Mouse (Mus musculus) large intestine, adult 2 months (tissue): ENCODE results near the gene Olfr193. TPM values are rescaled to one million over a fixed set of nuclear protein-coding genes. Genes with fewer than 3 reads are reported as not detected.
"Not testable (repeated sequence)": the region's sequence is repeated elsewhere in the genome, so short reads cannot be mapped to it uniquely, and the experiment has no call there.

Experiments used
- DNase-seq: peaks from one replicate; pipeline ENCODE4 v3.0.0-alpha.2; 2012; ENCODE audit warnings: low read depth, low spot score
- WGBS: fragments of 180-500 bp; shearing (Covaris S2); methylation state at CpG from one replicate; pipeline ENCODE4 v1.1.7; 2018; 5-methylcytosine and 5-hydroxymethylcytosine counted together
- polyA plus RNA-seq: library from polyadenylated mRNA; depleted of rRNA; stranded (reverse); fragments of >200 nt; gene quantifications from 2 replicates; pipeline ENCODE4 v1.2.3, GENCODE M21; 2012; rRNA removed

Gene Olfr193
- not detected in 2 replicates for polyA plus RNA-seq

DNA sequence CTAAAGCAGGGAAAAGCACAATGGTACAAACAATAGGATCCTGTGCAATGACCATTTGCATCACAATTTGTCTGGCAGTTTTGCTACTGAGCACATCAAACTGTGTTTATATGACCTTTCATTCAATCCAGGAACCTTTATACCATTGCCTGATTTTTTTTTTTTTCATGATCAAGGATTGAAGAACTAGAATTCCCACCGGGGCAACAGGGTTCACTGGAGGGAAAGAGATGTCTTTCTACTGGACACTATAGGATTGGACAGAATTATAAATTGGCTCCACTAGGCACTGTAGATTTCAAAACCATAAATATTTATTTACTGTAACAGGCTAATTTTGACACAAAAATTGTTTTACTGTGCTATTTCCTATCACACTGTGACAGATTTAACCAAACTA is at the start of gene Olfr193:
TSS of gene Olfr193 (minus strand) at position 101 of the 400 bp plus-strand sequence.
- no peak for DNase-seq
- 93% methylated on average over 1 of the region's 1 CpGs for WGBS

DNA sequence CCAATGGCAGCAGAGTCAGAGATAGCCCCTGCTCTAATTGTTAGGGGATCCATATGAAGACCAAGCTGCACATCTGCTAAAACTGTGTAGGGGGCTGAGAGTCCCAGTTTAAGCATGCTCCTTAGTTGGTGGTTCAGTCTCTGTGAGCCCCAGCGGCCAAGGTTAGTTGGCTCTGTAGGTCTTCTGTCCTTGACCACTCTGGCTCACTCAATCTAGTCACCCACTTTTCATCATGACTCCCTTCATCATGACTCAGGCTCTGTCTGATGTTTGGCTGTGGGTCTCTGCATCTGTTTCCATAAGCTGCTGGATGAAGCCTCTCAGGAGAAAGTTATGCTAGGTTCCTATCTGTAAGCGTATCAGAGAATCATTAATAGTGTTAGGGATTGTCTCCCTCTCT is 40.3 kb upstream of the Olfr193 start:
- no peak for DNase-seq
- WGBS, result 86% methylated on average over 2 of the region's 2 CpGs

DNA sequence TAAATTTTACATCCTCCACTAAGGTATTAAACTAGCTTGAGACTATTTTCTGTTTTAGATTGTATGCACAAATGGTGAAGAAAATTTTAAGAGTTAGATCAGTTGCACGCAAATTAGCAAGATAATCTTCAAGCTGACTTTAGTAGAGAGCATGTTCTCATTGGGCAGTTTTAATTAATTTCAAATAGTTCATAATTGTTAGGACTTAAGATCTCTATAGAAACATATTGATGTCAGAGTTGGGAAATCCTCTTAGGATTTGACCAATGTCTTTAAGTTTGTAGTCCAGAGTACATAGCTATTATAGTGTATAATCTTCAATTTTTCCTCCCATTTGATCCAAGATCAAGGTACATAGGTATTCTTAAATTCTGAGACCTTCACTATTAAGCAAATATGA is 35.1 kb upstream of the Olfr193 start, which contains the start of gene Olfr195:
TSS of gene Olfr195 (plus strand) at position 301 of the 400 bp plus-strand sequence.
- no peak for DNase-seq
- WGBS, result 86% methylated on average over 1 of the region's 1 CpGs

DNA sequence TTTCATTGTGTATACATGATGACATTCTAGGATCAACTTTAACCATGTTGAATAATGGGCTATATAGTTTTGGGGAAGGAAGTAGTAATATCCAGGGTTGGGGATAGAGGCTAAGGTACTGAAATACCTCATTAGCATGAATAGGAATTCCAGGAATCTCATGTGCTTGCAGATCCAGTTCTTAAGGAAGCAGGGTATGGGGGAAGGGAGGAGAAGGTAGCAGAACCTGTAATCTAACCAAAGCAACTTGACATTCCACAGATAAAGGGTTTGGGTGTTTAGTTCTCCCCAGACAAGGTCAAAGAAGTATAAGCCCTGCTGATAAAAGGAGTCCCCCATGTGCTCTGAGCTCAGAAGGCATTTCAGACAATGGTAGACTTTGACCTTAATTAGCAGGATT is 29.4 kb upstream of the Olfr193 start:
- DNase-seq, result no peak

DNA sequence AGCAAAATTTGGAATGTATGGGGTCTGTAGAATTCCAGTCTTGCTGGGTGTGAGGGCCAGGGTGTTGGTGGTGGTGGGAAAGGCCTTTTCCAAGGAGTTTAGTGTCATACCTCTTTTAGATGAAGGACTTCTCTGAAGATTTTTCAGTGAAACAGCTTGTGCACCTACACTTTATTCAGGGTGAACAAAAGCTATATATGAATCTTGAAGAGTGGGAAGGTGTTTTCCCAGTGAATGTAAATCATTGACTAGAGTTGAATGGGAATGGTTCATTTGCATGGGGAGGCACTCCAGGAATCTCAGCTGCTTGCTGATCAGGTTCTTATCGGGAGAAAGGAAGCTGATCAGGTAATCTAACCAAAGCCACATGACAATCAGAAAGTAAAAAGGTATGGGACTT is 19.1 kb upstream of the Olfr193 start:
- no peak for DNase-seq

DNA sequence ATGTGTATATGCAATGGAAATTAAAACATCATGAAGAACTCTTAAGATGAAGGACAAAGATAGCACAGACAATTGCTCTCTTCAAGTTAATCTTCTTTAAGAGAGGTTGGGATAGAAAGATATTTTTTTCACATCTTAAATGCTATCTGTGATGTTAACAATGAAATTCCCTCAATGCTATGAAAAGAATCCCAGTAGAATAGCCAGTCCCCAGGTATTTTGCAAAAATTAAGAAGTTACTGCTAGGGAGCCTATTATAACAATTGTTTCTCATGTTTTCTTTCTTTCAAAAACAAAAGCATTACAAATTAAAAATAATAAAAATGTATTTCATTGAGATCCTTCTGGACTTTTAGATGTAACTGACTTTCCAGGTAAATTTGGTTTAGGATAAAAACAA is 9.3 kb upstream of the Olfr193 start, which contains the start of gene Olfr194:
TSS of gene Olfr194 (minus strand) at position 101 of the 400 bp plus-strand sequence.
- no peak for DNase-seq

More for the DNA sequence above, 19.1 kb upstream of the Olfr193 start:
- 49% methylated on average over 1 of the region's 1 CpGs for WGBS

DNA sequence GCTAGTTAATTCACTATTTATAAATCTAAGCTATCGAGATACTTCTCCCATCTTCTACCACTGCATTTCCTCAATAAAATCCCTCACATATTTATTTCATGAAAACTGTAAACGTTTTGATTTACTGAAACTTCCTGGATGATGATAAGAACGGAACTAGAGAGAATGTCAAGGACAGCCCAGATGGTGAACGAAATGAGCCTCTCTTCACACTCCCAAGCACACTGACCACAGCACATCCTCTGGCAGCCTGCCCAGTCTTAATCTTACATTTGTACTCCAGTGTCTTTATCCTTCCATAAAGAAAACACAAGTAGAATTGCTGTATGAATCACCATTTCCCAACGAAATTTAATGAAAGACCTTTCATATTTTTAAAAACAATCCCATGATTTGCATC is 3.2 kb downstream of the Olfr193 start:
- DNase-seq, result not testable (repeated sequence)
- WGBS, result 35% methylated on average over 5 of the region's 5 CpGs

DNA sequence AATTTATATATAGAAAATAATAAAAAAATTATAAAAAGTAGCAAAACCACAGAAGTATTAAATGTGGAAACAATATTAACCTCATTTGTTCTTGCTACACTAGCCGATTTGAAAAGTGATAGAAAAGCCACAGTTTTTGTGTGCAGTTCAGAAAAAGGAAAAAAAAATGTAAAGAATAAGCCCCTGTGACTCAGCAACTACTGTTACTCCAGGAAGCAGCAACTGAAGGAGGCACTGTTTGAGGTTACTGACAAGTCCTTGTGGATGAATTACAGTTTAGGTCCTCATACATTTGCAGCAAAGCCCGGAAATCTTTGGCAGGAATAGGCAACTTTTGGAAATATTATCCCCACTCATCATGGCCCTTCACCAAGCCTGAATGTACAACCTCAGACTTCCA is 6.4 kb downstream of the Olfr193 start:
- 69% methylated on average over 2 of the region's 2 CpGs for WGBS

DNA sequence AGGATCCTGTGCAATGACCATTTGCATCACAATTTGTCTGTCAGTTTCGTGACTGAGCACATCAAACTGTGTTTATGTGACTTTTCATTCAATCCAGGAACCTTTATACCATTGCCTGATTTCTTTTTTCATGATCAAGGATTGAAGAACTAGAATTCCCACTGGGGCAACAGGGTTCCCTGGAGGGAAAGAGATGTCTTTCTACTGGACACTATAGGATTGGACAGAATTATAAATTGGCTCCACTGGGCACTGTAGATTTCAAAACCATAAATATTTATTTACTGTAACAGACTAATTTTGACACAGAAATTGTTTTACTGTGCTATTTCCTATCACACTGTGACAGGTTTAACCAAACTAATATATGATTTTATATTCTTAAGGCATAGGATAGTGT is 22.0 kb downstream of the Olfr193 start, which contains the start of gene Olfr191:
TSS of gene Olfr191 (minus strand) at position 101 of the 400 bp plus-strand sequence.
- 41% methylated on average over 1 of the region's 1 CpGs for WGBS

More for the DNA sequence above, 6.4 kb downstream of the Olfr193 start:
- no peak for DNase-seq

DNA sequence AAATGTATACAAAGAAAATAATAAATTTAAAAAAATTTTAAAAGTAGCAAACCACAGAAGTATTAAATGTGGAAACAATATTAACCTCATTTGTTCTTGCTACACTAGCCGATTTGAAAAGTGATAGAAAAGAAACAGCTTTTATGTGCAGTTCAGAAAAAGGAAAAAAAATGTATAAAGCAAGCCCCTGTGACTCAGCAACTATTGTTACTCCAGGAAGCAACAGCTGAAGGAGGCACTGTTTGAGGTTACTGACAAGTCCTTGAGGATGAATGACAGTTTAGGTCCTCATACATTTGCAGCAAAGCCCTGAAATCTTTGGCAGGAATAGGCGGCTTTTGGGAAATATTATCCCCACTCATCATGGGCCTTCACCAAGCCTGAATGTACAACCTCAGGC is 30.6 kb downstream of the Olfr193 start:
- not testable (repeated sequence) for DNase-seq
- 85% methylated on average over 2 of the region's 2 CpGs for WGBS

More for the DNA sequence above, 22.0 kb downstream of the Olfr193 start, which contains the start of gene Olfr191:
- DNase-seq, result not testable (repeated sequence)

DNA sequence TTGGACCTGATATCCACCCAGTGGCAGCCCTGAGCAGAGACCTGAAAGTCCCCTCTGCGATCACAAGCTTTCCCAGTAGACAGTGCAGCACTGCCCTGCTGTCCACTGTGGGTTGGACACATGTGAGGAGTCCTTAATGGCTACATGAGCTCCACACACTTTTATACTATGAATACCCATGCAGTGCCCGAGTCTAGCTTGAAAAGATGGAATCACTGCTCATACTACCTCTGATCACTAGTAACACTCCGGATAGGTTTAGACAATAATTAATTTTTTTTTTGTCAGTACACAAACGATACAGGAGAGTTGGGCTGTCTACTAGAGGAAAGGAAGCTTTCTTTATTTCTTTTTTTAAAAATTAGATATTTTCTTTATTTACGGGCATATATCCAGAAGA is 33.8 kb downstream of the Olfr193 start, which contains the start of gene Olfr190:
TSS of gene Olfr190 (minus strand) at position 101 of the 400 bp plus-strand sequence.
- WGBS, result 83% methylated on average over 5 of the region's 5 CpGs
- DNase-seq, result no peak

DNA sequence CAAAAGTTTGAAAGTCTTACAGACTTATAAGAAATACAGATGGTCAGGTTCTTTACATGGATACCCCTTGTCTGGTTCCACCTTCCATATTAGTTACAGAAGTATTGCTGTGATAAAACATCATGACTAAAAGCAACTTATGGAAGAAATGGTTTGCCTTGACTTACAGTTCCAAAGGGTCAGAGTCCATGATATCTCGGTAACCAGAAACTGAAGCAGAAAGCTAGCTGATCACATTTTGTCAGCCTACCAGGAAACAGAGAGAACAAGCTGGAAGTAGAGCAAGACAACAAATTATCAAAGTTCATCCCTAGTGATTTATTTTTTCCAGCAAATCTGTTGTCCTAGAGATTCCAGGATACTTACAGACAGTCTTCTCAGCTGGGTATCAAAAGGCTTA is 38.2 kb downstream of the Olfr193 start:
- WGBS, result 78% methylated on average over 1 of the region's 1 CpGs
- no peak for DNase-seq

DNA sequence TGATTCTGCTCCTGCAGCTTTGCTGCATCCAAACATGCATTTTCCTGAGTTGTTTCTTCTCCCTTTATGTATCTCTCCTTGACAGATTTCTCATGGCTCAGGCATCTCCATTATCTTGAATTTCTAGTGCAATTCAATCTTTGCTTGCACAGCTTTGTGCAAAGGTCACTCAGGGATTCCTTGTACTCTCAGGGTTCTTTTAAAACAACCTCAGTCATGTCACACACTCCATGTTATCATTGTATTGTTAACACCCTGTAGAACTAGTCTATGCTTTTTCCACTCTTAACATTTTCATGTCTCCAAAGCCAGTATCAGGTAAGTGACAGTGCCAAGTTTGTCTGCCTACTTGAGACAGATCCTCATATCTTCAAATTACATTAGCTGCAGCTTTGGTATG is 39.9 kb downstream of the Olfr193 start:
- DNase-seq, result no peak

DNA sequence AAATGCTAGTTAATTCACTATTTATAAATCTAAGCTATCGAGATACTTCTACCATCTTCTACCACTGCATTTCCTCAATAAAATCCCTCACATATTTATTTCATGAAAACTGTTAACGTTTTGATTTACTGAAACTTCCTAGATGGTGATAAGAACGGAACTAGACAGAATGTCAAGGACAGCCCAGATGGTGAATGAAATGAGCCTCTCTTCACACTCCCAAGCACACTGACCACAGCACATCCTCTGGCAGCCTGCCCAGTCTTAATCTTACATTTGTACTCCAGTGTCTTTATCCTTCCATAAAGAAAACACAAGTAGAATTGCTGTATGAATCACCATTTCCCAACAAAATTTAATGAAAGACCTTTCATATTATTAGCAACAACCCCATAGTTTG is 49.3 kb downstream of the Olfr193 start:
- 44% methylated on average over 3 of the region's 3 CpGs for WGBS
- DNase-seq, result not testable (repeated sequence)

Other genes starting within 250 kb of the Olfr193 start
- not detected in 2 replicates for gene Olfr177, start 237.1 kb downstream of the Olfr193 start, polyA plus RNA-seq
- not detected in 2 replicates for gene Olfr178, start 219.8 kb downstream of the Olfr193 start, polyA plus RNA-seq
- not detected in 2 replicates for gene Olfr181, start 183.1 kb downstream of the Olfr193 start, polyA plus RNA-seq
- gene Olfr180, start 182.5 kb downstream of the Olfr193 start, polyA plus RNA-seq, result not detected in 2 replicates
- not detected in 2 replicates for gene Olfr183, start 116.5 kb downstream of the Olfr193 start, polyA plus RNA-seq
- gene Olfr186, start 81.6 kb downstream of the Olfr193 start, polyA plus RNA-seq, result not detected in 2 replicates
- not detected in 2 replicates for gene Olfr187, start 72.1 kb downstream of the Olfr193 start, polyA plus RNA-seq
- gene Olfr190, start 33.9 kb downstream of the Olfr193 start, polyA plus RNA-seq, result not detected in 2 replicates
- not detected in 2 replicates for gene Olfr191, start 22.1 kb downstream of the Olfr193 start, polyA plus RNA-seq
- gene Olfr194, start 9.2 kb upstream of the Olfr193 start, polyA plus RNA-seq, result not detected in 2 replicates
- gene Olfr195, start 35.2 kb upstream of the Olfr193 start, polyA plus RNA-seq, result not detected in 2 replicates
- not detected in 2 replicates for gene Olfr196, start 58.6 kb upstream of the Olfr193 start, polyA plus RNA-seq
- gene Olfr198, start 91.7 kb upstream of the Olfr193 start, polyA plus RNA-seq, result not detected in 2 replicates
- not detected in 2 replicates for gene Olfr199, start 107.9 kb upstream of the Olfr193 start, polyA plus RNA-seq
- gene Olfr201, start 160.8 kb upstream of the Olfr193 start, polyA plus RNA-seq, result not detected in 2 replicates
- gene Olfr202, start 174.9 kb upstream of the Olfr193 start, polyA plus RNA-seq, result not detected in 2 replicates
- gene Olfr203, start 187.0 kb upstream of the Olfr193 start, polyA plus RNA-seq, result not detected in 2 replicates
- gene Olfr204, start 206.4 kb upstream of the Olfr193 start, polyA plus RNA-seq, result not detected in 2 replicates
- not detected in 2 replicates for gene Olfr205, start 219.3 kb upstream of the Olfr193 start, polyA plus RNA-seq
- not detected in 2 replicates for gene Olfr206, start 237.4 kb upstream of the Olfr193 start, polyA plus RNA-seq